ENCODE assay signal across 22 mouse cellular contexts in the genomic region with DNA sequence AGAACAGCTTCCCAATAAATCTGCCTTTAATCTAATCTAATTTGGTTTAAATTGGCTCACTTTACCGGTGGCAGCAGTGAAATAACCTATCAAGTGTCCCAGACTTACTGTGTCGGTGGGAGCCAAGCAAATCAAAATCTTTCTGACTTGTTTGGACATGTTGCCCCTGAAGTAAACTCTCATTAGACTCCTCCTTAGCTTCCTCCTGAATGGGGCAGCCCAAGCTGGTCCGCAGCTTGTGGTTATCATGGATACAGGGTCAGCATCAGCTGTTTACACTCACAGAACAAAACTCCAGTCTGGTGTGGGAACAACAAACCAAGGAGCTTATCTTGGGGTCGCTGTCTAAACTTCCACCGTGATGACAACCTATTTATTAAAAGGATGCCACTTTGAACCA. TPM values are rescaled to one million over a fixed set of nuclear protein-coding genes. Genes with fewer than 3 reads are reported as not detected.
"Had no signal": no experiment of that assay in that cellular context is flagged by ENCODE, and none has a peak within 500 bp of the region (broad histone marks: within the 10 kb centered on the region; RNA-seq: fewer than 3 reads in every experiment).

No protein-coding gene starts in this region.

- H3K9me3 ChIP-seq: lung, embryonic 15.5 days; midbrain, embryonic 15.5 days; neural tube, embryonic 13.5 days; neural tube, embryonic 15.5 days; stomach, embryonic 15.5 days had no signal

- DNase-seq: liver, postnatal 0 days; lung, adult 2 months; lung, postnatal 14 days; lung, postnatal 36 days; retina, postnatal 1 day; right cerebral cortex, adult 18-20 months; right cerebral cortex, postnatal 25 days; thymus, postnatal 14 days; thymus, postnatal 36 days had no signal

- H3K4me1 ChIP-seq: lung, embryonic 15.5 days; megakaryocyte, embryonic 14.5 days; neural tube, embryonic 13.5 days; stomach, embryonic 15.5 days had no signal

- H3K27me3 ChIP-seq: lung, embryonic 15.5 days; midbrain, embryonic 13.5 days; midbrain, embryonic 15.5 days; neural tube, embryonic 13.5 days; neural tube, embryonic 15.5 days; stomach, embryonic 15.5 days had no signal

- H3K27ac ChIP-seq: lung, embryonic 15.5 days; macrophage; midbrain, embryonic 13.5 days; midbrain, embryonic 15.5 days; neural tube, embryonic 13.5 days; neural tube, embryonic 15.5 days; stomach, embryonic 15.5 days; stomach, postnatal 0 days had no signal

- ATAC-seq: liver, postnatal 0 days; lung, postnatal 0 days; midbrain, embryonic 13.5 days; midbrain, embryonic 15.5 days had no signal

- H3K4me3 ChIP-seq: lung, embryonic 15.5 days; megakaryocyte, embryonic 14.5 days; midbrain, embryonic 13.5 days; midbrain, embryonic 15.5 days; myocyte; neural tube, embryonic 13.5 days; neural tube, embryonic 15.5 days; stomach, embryonic 15.5 days had no signal

- H3K4me2 ChIP-seq: lung, embryonic 15.5 days; midbrain, embryonic 11.5 days; midbrain, embryonic 13.5 days; midbrain, embryonic 15.5 days; neural tube, embryonic 13.5 days; neural tube, embryonic 15.5 days; stomach, embryonic 15.5 days had no signal

- H3K36me3 ChIP-seq: lung, embryonic 15.5 days; midbrain, embryonic 13.5 days; midbrain, embryonic 15.5 days; neural tube, embryonic 13.5 days; neural tube, embryonic 15.5 days; stomach, embryonic 15.5 days had no signal

- H3K9ac ChIP-seq: liver, postnatal 0 days; lung, embryonic 15.5 days; midbrain, embryonic 13.5 days; midbrain, embryonic 15.5 days; neural tube, embryonic 13.5 days; neural tube, embryonic 15.5 days; stomach, embryonic 15.5 days had no signal

RNA-seq across cellular contexts. Expression of gene Mtcl1, which starts 22.2 kb away (rescaled TPM):
- total RNA-seq: megakaryocyte progenitor cell, adult 5-6 weeks had no signal
- polyA plus RNA-seq: macrophage had no signal
